Mouse (Mus musculus) skeletal muscle tissue, adult 2 months (tissue): ENCODE results near the gene Gm10401.

Source experiments
- DNase-seq: peaks from one replicate; pipeline ENCODE4 v3.0.0-alpha.2; 2012; ENCODE audit warnings: low read depth, low spot score

Gm10401 gene

DNA sequence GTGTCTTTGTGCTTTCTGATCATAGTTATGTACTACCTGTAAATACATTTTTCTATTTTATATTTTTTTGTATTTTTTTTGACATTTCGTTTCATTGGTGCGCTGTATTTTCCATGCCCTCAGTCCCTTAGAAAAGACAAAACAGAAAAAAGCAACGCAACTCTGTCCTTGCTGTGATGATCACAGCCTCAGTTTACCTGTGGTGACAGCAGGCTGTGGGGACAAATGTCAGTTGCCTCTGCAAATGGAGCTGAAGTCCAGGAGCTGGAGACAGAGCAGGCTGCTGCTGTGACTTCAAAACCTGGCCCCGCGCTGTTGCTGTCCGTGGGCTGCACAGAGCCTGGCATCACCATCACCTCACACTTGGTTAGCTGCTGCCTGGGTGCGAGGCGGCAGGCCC is at the start of gene Gm10401:
TSS of gene Gm10401 (minus strand) at position 101 of the 400 bp plus-strand sequence.
- DNase-seq = no peak

DNA sequence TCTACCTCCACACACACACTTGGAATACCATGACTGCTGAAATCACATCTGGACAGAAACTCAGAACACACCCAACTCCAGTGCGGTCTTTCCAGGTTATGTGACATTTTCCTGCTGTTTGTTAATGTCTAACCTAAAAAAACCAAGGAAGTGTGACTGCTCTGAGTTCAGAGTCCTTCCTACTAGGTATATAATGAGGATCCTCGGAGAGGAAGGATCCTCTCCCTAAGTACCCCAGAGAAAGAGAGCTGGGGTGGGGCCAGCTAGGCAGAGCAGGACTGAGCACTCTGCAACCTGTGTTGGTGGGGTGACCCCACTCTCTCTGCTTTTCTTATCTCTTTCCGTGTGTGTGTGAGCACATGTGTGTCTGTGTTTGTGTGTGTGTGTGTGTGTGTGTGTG is 49.3 kb upstream of the Gm10401 start:
- no peak for DNase-seq

DNA sequence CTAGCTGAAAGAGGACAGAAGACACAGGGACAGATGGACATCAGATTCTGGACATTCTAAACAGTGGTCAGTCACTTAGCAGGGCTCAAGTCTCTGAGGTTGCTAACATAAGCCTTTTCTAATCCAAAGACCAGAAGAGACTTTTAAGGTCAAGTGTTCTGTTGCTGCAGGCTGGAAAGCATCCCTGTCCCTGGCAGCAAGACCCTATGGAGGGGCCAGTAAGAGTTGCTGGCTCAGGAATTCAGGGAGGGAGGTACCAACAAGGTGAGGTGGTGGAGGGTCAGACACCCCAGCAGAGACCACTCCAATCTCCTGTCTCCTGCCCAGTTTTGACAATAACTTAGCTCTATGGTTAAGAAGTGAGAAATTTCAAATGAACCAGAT is 48.6 kb upstream of the Gm10401 start:
- peak; percentile 64 for DNase-seq

DNA sequence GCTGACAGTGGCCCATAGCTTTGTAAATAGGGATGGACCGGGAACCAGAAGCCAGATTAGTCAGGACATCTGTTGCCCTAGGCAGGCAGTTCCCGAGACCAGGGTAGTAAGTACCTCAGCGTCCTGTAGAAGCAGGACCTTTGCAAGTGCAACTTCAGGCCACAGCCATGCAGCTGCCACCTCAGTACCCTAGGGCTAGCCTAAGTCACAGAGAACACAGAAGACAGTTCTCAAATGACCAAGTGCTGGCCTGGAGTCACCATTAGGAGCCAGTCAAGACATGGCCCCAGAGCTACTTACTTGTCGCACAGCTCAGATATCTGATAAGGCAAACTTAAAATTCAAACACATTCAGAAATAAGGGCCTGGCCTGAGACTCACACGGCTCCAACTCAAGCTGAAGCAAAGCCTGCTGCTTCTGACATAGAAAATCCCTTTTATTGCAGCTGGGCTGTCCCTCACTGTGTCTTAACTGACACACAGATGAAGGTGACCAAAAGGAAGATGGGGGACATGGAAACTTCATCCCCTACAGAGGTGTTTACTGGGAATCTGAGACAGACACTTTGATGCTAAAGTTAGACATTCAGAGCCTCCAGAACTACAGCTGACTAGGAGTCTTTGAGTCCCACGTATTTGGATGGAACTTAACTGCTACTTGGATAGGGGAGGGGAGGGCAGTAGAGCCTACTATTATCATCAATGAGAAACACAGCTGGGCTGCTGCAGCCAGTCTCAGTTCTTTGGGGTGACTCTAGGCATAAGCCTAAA is 48.1 kb upstream of the Gm10401 start:
- DNase-seq = peak; percentile 81

DNA sequence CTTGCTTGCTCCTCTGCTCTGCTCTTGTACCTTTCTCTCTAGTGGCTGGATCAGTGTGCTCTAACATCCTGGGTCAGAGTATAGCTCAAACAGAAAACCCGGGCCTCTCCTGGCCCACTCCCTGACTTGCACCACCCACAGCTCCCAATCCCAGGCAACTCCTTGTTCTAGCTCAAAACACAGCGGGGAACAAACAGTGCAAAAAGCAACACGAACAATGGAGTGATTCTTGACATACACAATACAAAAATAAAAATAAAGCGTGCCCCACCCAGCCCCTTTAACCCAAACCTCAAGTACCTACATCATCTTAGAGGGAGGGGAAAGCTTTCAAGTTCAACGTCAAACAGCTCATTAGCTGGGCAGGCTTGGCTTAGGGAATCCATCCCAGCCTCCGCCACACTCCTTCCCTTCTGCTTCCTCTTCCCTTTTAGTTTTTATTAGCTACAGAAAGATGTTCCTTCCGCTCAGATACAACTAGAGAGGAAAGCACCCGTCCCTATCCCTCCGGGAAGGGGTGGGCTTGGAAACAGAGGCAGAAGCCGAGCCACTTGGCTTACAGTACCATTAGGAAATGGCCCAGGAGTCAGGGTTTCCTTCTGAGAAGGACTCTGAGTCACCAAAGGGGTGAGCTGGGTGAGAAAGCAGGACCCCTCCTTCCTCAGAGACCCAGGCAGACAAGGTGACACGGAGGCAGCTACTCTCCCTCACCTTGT is 47.3 kb upstream of the Gm10401 start:
- DNase-seq = peak; percentile 33

DNA sequence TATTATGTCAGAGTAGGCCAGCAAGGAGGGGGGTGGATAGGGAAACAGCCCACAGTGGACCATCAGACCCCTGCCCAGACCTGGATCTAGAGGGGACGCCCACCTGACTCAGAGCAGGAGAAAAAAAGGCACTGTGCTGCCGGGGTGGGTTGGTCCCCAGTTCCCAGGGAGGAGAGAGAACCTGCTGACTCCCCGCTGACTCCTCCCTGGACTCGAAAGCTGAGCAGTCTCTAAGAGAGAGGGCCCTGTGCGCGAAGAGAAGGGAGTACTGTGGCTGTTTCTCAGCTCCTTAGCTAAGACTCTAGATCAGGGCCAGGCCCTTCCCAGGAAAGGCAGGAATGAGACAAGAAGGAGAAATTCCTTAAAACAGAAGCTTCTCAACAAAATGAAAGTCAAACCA is 46.4 kb upstream of the Gm10401 start:
- peak; percentile 47 for DNase-seq

DNA sequence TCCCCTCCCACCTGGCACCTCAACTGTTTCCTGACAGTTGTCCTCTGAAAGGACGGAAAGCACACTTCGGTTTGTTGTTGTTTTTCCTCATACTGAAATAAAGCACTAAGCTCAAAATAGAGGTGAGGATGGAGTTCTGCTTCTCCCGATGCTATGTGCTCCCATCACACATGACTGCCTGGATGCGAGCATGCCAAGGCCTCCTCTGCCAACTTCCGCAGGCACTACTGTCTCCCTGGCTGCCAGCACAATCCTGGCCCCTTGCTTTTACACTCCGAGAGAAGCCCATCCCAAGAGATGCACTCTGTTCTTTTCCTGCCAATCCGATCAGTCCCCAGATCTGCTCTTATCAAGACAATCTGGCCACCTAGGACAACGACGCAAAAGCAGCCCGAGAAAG is 45.5 kb upstream of the Gm10401 start:
- peak; percentile 33 for DNase-seq

DNA sequence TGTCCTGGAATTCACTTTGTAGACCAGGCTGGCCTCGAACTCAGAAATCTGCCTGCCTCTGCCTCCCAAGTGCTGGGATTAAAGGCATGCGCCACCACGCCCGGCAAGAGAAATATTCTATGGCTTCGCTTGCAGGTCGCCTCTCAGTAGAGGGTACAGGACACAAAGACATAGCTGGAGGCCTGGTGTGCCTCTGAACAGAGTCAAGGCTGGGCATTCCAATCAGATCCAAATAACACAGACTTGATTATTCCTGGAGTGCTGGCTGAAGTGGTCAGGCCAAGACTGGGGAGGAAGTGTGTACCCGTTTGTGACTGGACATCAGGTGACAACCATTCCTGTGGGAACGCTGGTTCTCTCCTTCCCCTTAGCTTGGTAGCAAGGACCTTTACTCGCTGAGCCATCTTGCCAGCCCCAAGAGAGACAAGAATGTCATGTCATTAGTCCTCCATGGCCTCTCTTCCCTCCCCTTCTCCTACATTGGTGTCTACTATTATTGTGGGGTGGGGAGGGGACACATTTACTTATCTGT is 44.1 kb upstream of the Gm10401 start:
- DNase-seq = no peak

DNA sequence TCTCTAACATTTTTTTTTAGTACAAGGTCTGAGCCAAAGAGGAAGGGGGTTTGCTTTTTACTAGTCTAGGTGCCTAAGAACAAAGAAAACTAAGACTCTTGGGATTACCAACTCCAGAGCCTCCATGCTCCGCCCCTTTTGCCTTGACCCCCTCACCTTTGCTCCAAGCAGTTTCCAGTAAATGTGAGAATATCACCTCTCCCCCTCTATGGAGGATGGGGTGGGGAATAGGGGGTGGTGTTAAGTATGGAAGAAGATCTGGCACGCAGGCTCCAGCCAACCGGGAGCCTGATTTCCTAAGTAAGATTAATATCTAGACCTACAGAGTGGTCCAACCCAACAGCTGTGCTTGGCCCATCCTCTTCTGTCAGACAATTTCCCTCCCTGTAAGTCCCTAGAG is 42.6 kb upstream of the Gm10401 start:
- no peak for DNase-seq

DNA sequence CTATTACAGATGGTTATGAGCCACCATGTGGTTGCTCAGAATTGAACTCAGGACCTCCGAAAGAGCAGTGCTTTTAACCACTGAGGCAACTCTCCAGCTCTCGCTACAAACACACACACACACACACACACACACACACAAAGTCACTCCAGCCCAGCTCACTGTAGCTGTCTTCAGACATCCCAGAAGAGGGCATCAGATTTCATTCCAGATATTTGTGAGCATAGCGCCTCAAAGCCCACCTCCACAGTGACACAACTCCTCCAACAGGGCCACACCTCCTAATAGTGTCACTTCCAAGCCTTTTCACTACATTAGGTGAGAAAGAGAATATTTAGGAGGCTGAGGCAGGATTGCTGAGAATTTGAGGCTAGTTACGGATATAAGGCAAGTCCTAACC is 41.0 kb upstream of the Gm10401 start:
- DNase-seq = no peak

DNA sequence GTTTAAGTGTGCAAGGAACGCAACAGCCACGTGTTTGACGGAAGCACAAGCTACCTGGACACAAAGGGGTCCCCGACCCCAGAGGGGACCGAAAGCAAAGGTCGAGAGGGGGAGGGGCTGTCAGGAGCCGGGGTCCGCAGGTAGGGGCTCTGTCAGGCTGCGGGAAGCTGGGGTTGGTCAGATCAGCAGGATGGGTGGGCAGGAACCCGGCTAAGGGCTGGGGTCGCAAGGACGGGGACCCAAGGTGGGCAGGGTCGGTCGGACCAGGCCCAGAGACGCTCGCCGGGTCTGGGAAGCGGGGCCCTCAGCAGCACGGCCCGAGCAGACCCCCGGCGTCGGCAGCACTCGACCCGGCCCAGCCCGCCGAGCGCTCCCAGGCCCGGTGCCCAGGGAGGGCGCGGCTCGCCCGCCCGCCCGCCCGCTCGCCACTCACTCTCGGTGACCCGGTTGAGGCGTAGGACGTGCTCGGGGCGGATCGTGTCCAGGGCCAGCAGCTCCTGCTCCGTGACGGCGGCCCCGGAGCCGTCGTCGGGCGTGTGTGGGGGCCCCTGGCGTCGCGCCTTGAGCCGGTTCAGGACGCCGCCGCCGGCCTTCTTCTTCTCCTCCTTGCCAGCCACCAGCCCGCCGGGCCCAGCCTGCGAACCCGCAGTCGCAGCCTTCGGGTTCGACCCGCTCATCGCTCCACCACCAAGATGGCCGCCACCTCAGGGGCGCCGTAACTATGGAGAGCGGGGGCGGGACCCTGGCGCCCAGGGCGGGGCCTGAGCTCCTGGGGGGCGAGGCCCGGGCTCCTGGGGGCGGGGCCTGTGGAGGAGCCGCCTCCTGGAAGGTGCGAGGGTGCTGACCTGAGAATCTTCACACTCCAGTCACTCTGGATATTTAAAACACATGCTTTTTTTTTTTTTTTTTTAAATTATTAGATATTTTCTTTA is 36.4 kb upstream of the Gm10401 start, which contains the start of gene Unc119b:
TSS of gene Unc119b (minus strand) at position 742 of the 932 bp plus-strand sequence.
- DNase-seq = peak; percentile 76

DNA sequence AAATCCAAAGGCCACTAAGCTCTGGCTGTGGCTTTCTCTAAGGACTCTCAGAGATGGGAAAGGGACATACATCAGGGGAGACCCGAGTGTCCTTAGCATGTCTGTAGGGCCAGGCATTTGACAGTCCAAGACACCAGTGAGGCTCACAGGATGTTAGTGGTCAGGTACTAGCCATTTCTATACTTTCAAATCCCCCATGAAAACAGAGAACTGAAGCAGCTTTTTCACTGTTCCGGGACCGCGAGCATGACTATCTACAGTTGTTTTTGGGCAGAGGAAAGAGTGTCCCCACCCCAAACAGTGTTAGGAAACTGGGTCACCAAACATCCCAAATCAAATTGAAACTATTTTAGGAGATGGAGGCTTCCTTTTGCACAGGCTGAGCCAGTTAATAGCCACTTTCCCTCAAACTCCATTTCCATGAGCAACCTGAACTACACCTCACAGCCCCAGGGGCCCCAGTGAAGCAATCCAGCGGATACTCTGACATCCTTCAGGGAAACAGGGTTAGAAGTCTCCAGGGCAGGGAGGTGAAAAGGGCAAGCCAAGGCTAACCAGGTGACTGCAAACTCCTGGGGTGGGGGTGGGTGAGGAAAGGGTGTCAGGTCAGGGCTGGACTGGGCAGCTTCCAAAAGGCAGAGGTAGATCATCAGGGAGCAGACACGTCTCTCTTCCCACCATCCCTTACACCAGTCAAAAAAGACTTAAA is 35.4 kb upstream of the Gm10401 start:
- DNase-seq = no peak

DNA sequence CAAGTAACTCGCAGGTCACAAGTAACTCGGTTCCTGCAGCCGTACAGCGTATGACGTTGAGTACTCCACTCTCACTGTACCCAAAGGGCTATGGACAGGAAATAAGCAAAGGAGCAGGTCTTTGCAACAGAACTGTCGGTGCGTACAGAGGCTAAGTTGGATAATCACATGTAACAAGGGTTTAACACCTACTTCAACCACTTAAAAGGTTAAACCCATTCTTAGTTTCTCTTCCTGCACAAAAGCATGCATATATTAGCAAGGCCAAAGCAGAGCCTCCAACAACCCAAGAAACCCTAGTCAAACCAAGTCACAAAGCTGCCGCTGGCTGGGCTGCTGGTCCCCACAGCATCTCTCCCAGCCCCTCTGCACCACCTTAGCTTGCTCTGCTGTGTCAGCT is 34.4 kb upstream of the Gm10401 start:
- no peak for DNase-seq

DNA sequence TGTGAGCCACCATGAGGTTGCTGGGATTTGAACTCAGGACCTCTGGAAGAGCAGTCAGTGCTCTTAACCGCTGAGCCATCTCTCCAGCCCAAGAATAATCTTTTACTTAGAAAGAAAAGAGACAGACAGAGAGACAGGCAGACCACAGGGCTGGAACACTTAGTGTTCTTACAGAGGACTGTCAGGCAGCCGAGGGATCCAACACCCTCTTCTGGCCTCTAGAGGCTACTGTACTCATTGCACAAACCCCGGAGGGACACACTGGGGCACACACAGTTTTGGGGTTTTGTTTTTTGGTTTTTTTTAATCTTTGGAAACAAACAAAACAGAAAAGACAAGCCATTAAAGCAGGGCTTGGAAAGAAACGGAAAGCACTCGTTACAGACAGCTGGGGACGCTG is 31.2 kb upstream of the Gm10401 start:
- DNase-seq = no peak

DNA sequence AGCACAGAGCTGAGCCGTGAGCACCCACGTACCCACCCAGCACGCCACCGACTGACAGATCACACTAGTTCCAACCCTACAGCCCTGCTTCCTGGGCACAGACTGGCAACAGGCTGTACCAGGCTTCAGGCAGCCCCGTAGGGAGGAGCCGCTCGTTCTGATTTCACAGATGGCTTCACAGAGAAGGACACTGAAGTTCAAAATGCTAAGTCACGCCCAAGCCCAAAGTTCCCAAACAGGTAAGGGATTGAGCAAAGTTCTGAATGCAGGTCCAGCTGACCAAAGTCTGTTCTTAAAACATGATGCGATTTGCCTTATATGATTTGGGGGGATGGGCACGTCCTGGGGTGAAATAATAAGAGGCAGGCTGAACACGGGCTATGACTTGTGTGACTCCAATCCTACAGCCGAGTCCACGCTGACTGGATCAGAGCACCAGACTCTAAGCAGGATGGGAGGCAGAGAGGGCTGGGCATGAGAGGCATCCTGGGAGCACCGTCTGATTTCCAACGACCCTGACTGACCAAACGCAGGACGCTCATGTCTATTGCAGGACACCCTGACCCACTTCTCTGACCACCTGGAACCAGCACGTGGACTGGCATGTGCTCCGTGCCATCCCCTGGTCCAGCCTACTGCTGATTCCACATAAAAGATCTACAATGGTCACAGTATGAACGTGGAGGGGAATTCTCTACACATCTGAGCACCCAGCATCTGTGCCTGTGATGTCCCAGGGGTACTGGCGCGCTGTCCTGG is 29.5 kb upstream of the Gm10401 start:
- no peak for DNase-seq

DNA sequence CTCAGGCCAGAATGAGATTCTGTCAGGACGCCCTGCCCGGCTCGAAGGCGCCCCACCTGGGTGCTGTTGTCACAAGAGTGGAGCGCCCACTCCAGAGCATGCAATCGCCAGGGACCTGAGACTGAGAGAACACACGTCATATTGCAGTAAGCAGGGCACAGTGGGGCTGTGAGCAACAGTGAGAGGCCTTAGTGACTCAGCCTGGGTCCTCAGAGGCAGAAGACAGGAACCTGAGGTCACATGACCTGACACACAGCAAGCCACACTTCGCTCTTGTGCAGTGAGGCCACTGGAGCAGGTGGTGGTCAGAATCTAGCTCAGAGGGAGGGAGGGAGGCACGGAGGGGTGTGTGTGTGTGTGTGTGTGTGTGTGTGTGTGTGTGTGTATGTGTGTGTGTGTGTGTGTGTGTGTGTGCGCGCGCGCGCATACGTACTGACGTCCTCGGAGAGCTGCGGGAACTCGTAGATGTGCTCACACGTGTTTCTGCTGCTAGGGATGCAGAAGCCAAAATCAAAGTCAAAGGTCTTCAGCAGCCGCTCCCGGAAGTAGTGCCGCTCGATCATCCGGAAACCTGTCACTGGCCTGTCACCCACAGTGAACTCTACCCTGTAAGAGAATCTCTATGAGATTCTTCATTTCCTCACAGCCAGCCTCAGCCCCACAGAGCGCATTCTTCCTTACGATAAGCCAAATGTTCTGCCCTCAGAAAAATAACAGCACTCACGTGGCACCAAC is 28.6 kb upstream of the Gm10401 start:
- DNase-seq = no peak

DNA sequence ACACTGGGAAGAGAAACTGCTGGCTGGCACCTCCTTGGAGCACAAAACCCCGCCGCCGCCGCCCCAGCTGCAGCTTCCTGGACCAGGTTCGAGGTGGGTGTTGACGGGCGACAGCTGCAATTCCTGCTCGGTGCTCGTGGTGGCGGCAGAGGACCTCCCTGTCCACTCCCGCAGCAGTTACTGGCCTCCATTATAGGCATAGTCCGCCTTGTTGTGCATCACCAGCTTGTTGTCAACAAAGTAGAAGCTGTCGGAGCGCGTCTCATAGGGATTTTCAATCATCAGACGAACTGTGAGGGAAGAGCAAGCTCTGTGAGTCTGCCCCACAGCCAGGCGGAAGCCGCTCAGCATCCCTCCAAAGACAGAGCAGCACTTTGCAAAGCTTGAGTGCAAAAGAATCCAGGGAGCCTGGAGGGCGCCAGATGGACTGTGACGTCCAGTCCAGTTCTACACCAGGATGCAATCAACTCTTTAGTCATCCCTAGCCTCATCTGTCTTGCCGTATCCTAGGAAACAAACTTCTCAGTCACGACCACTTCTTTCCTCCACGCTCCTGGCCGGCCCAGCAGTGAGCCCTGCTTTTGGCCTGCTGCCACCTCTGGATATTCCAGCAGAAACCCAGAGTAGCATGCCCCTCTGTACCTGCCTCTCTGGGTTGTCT is 27.2 kb upstream of the Gm10401 start:
- DNase-seq = peak; percentile 79

DNA sequence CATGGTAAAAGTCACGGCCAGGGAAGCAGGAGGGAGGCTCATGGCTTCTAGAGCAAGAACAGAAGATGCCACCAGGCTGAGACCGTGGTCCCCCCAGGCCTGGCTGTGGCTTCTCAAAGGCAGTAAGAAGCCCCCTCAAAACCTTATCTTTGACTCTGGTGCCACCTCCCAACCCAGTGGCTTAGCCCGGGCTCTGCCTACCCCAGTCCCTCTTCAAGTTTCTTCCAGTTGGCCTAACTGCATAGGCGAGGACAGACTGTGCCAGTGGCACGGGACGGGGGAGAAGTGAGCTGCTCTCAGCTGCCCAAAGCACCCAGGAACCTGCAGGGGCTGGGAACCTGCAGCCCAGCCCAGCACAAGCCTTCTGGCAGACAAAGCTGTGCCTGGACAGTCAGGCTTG is 26.6 kb upstream of the Gm10401 start:
- no peak for DNase-seq

DNA sequence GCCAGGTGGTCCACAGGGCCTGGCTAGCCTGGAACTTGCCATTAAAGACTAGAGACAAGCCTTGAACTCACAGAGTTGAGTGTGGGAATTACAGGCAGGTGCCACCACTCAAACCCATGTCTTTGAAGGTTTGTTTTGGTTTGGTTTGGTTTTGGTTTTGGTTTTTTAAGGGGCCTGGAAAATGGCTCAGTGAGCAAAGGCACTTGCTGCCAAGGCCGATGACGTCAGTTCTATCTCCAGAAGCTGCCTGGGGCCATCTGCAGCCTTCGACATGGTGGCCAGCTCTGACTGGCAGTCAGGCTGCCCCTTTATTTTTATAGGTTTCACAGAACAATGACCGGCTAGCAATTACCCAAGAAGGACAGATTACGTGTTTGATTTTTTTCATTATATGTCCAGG is 22.9 kb upstream of the Gm10401 start:
- DNase-seq = no peak
